ENCODE assay signal across 24 mouse cellular contexts in the genomic region with DNA sequence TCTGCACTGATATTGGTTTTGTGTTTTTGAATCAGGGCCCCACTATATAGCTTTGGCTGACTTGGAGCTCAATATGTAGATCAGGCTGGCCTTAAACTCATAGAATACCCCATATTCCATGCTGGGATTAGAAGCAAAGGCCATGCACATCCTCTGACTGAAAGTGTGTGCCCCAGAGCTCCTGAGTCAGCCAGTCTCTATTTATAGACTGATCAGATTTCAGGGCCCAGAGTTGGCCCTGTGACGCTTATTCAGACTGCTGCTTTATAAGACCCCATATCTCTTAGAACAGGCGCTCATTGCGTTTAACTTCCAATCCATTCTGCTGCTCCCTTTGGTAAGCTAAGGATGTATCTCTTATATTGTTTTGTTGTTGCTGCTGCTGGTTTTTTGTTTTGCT. TPM values are rescaled to one million over a fixed set of nuclear protein-coding genes. Genes with fewer than 3 reads are reported as not detected.
DNase-seq lines count a peak whose midpoint lies in the region; ATAC-seq lines count a peak whose summit lies in the region.
"Had no signal": no experiment of that assay in that cellular context is flagged by ENCODE, and none has a peak within 500 bp of the region (broad histone marks: within the 10 kb centered on the region; RNA-seq: fewer than 3 reads in every experiment).

No protein-coding gene starts in this region.

- H3K4me1 ChIP-seq in heart, embryonic 16.5 days (ENCODE audit: control insufficient read depth, insufficient read depth, low read length): peaks cover 5% of the 10 kb centered on the region
- H3K4me1 ChIP-seq: forebrain, embryonic 10.5 days; forebrain, embryonic 13.5 days; hindbrain, embryonic 13.5 days; intestine, embryonic 15.5 days had no signal

- H3K27ac ChIP-seq in heart, embryonic 16.5 days (ENCODE audit: low read length): peak overlapping the region; percentile 25; the same call in 1 of the 2 replicates
- H3K27ac ChIP-seq: forebrain, embryonic 10.5 days; forebrain, embryonic 13.5 days; hindbrain, embryonic 10.5 days; hindbrain, embryonic 13.5 days; intestine, embryonic 15.5 days had no signal

- no peak overlapping the region for H3K4me2 ChIP-seq in heart, embryonic 16.5 days (ENCODE audit: low read depth, low read length)
- H3K4me2 ChIP-seq: forebrain, embryonic 13.5 days; hindbrain, embryonic 13.5 days; intestine, embryonic 15.5 days had no signal

- H3K9ac ChIP-seq in heart, embryonic 16.5 days (ENCODE audit: low read length): no peak overlapping the region
- H3K9ac ChIP-seq: forebrain, embryonic 13.5 days; hindbrain, embryonic 13.5 days; intestine, embryonic 15.5 days had no signal

- peak; percentile 62 for DNase-seq in gastrocnemius, adult 18-20 months (ENCODE audit: low spot score)
- DNase-seq in gastrocnemius, postnatal 36 days: no peak
- DNase-seq in heart, adult 11 months: peak; percentile 64
- no peak for DNase-seq in heart, postnatal 10 days
- no peak for DNase-seq in heart, postnatal 36 days
- DNase-seq: adrenal gland, postnatal 10 days; adrenal gland, postnatal 36 days; cerebellum, adult 18-20 months; cerebellum, adult 9-10 months; cerebellum, postnatal 14 days; heart, postnatal 14 days; kidney, adult 18-20 months; kidney, adult 9 months had no signal

- no peak for ATAC-seq in heart, embryonic 16.5 days (replicated peaks; ENCODE audit: extremely low read depth, insufficient read depth, low FRiP score)
- ATAC-seq: forebrain, embryonic 13.5 days; forebrain, embryonic 16.5 days; hindbrain, embryonic 16.5 days; intestine, embryonic 15.5 days; Patski had no signal

- no peak overlapping the region for H3K4me3 ChIP-seq in heart, embryonic 16.5 days (ENCODE audit: low read length)
- H3K4me3 ChIP-seq: forebrain, embryonic 10.5 days; forebrain, embryonic 13.5 days; hindbrain, embryonic 10.5 days; hindbrain, embryonic 13.5 days; intestine, embryonic 15.5 days had no signal

- WGBS in heart, embryonic 16.5 days: 43% methylated on average over 3 of the region's 3 CpGs

- no peaks in the 10 kb centered on the region for H3K9me3 ChIP-seq in heart, embryonic 16.5 days (replicated peaks; ENCODE audit: control insufficient read depth, low read length)
- H3K9me3 ChIP-seq: forebrain, embryonic 10.5 days; forebrain, embryonic 13.5 days; G1E; hindbrain, embryonic 10.5 days; hindbrain, embryonic 13.5 days; intestine, embryonic 15.5 days had no signal

- peaks cover 8% of the 10 kb centered on the region for H3K36me3 ChIP-seq in heart, embryonic 16.5 days (ENCODE audit: control insufficient read depth, insufficient read depth)

- no peaks in the 10 kb centered on the region for H3K27me3 ChIP-seq in heart, embryonic 16.5 days (ENCODE audit: control insufficient read depth, insufficient read depth, low read length)
- H3K27me3 ChIP-seq: forebrain, embryonic 13.5 days; hindbrain, embryonic 13.5 days; intestine, embryonic 15.5 days; Patski had no signal

- intact Hi-C loops in gastrocnemius, postnatal 36 days (cut with DNase I): loop anchor here (5.0 kb wide), 1 partner anchor 43 kb away; the partner anchor contains the start of gene Dcaf5
- intact Hi-C loops in heart, postnatal 10 days (cut with DNase I): no loop called here
- intact Hi-C loops in heart, postnatal 36 days (cut with DNase I): no loop called here

RNA-seq across cellular contexts. Expression of gene Exd2, which starts 17.1 kb away (rescaled TPM):
- total RNA-seq in gastrocnemius, adult 18-20 months (2021): 10 to 100 TPM; 24.3 to 27.0 TPM
- 10 to 100 TPM; 33.5 to 34.2 TPM for total RNA-seq in gastrocnemius, postnatal 36 days (2021)
- 10 to 100 TPM; 12.8 to 13.3 TPM for total RNA-seq in heart, postnatal 10 days (2021)
- 17.0 and 17.9 TPM in 2 replicates for polyA plus RNA-seq in heart, embryonic 16.5 days (2015; fragmentation: Nextera tagmentation; extraction: Ambion mirVana)
- total RNA-seq in heart, postnatal 36 days (2021): 10 to 100 TPM; 12.8 to 14.4 TPM

RNA-seq across cellular contexts. Expression of gene Galnt16, which starts 38.1 kb away (rescaled TPM):
- total RNA-seq in gastrocnemius, adult 18-20 months (2021): 1 to 10 TPM; 3.0 TPM
- 1 to 10 TPM; 3.1 to 3.3 TPM for total RNA-seq in gastrocnemius, postnatal 36 days (2021)
- 10 to 100 TPM; 13.4 to 16.0 TPM for total RNA-seq in heart, postnatal 10 days (2021)
- polyA plus RNA-seq in heart, embryonic 16.5 days (2015; fragmentation: Nextera tagmentation; extraction: Ambion mirVana): 6.0 and 6.6 TPM in 2 replicates
- 1 to 10 TPM; 2.7 to 3.7 TPM for total RNA-seq in heart, postnatal 36 days (2021)
- total RNA-seq: granulocyte monocyte progenitor cell, adult 5-6 weeks had no signal

RNA-seq across cellular contexts. Expression of gene Dcaf5, which starts 43.6 kb away (rescaled TPM):
- total RNA-seq in gastrocnemius, adult 18-20 months (2021): 10 to 100 TPM; 40.4 to 49.1 TPM
- 10 to 100 TPM; 35.2 to 36.6 TPM for total RNA-seq in gastrocnemius, postnatal 36 days (2021)
- total RNA-seq in heart, postnatal 10 days (2021): 10 to 100 TPM; 34.0 to 42.4 TPM
- polyA plus RNA-seq in heart, embryonic 16.5 days (2015; fragmentation: Nextera tagmentation; extraction: Ambion mirVana): 9.6 and 12.4 TPM in 2 replicates
- 10 to 100 TPM; 38.4 TPM for total RNA-seq in heart, postnatal 36 days (2021)

Comparison
In these comparisons a context has a peak if more than half of its experiments do, and no peak if none do; other contexts are left out.
1. DNase-seq: peak in gastrocnemius, adult 18-20 months (single experiment) and heart, adult 11 months (single experiment); none in gastrocnemius, postnatal 36 days (0 of 2), heart, postnatal 10 days (0 of 2) and heart, postnatal 36 days (0 of 2).